Mouse (Mus musculus): ENCODE data around the gene Batf2.
"Not testable (repeated sequence)": the region's sequence is repeated elsewhere in the genome, so short reads cannot be mapped to it uniquely, and the experiment has no call there.

The Batf2 gene

GRCm38 (mm10) chr19:6130414-6131128 is 10.2 kb upstream of the Batf2 start:
- in situ Hi-C loops (cut with MboI; ENCODE audit: low sequenced_read_pairs): not testable (repeated sequence)

- in situ Hi-C loops (cut with MboI; ENCODE audit: low sequenced_read_pairs): no loop called here
These were observed 8.5 kb upstream of the Batf2 start for GRCm38 (mm10) chr19:6132171-6132827.

- in situ Hi-C loops (cut with MboI; ENCODE audit: low sequenced_read_pairs): not testable (repeated sequence)
These were observed 7.6 kb upstream of the Batf2 start for GRCm38 (mm10) chr19:6133197-6133596.

- in situ Hi-C loops (cut with MboI; ENCODE audit: low sequenced_read_pairs): no loop called here
These were observed 4.4 kb upstream of the Batf2 start for GRCm38 (mm10) chr19:6136397-6136796.

- in situ Hi-C loops (cut with MboI; ENCODE audit: low sequenced_read_pairs): no loop called here
These were observed 1.1 kb upstream of the Batf2 start for GRCm38 (mm10) chr19:6139701-6140100.

GRCm38 (mm10) chr19:6140374-6140677 is 457 bp upstream of the Batf2 start:
- in situ Hi-C loops (cut with MboI; ENCODE audit: low sequenced_read_pairs): no loop called here

- in situ Hi-C loops (cut with MboI; ENCODE audit: low sequenced_read_pairs): no loop called here
These were observed 589 bp downstream of the Batf2 start, which contains the start of gene Arl2 for GRCm38 (mm10) chr19:6141394-6141749. TSS of gene Arl2 (minus strand) at chr19:6141548.

GRCm38 (mm10) chr19:6144842-6145241 is 4.1 kb downstream of the Batf2 start:
- in situ Hi-C loops (cut with MboI; ENCODE audit: low sequenced_read_pairs): no loop called here

GRCm38 (mm10) chr19:6155174-6155573 is 14.4 kb downstream of the Batf2 start:
- in situ Hi-C loops (cut with MboI; ENCODE audit: low sequenced_read_pairs): no loop called here

GRCm38 (mm10) chr19:6156372-6156771 is 15.6 kb downstream of the Batf2 start:
- in situ Hi-C loops (cut with MboI; ENCODE audit: low sequenced_read_pairs): no loop called here

GRCm38 (mm10) chr19:6157220-6157619 is 16.4 kb downstream of the Batf2 start:
- in situ Hi-C loops (cut with MboI; ENCODE audit: low sequenced_read_pairs): no loop called here

- in situ Hi-C loops (cut with MboI; ENCODE audit: low sequenced_read_pairs): no loop called here
These were observed 23.2 kb downstream of the Batf2 start for GRCm38 (mm10) chr19:6163872-6164547.

- in situ Hi-C loops (cut with MboI; ENCODE audit: low sequenced_read_pairs): no loop called here
These were observed 26.0 kb downstream of the Batf2 start for GRCm38 (mm10) chr19:6166750-6167149.

- in situ Hi-C loops (cut with MboI; ENCODE audit: low sequenced_read_pairs): no loop called here
These were observed 30.4 kb downstream of the Batf2 start for GRCm38 (mm10) chr19:6171215-6171614.

- in situ Hi-C loops (cut with MboI; ENCODE audit: low sequenced_read_pairs): no loop called here
These were observed 34.0 kb downstream of the Batf2 start for GRCm38 (mm10) chr19:6174771-6175170.

GRCm38 (mm10) chr19:6178775-6179174 is 38.0 kb downstream of the Batf2 start:
- in situ Hi-C loops (cut with MboI; ENCODE audit: low sequenced_read_pairs): no loop called here

GRCm38 (mm10) chr19:6181629-6182028 is 40.8 kb downstream of the Batf2 start:
- in situ Hi-C loops (cut with MboI; ENCODE audit: low sequenced_read_pairs): no loop called here

- in situ Hi-C loops (cut with MboI; ENCODE audit: low sequenced_read_pairs): no loop called here
These were observed 41.8 kb downstream of the Batf2 start for GRCm38 (mm10) chr19:6182534-6182933.

GRCm38 (mm10) chr19:6184131-6184530 is 43.3 kb downstream of the Batf2 start, which contains the start of gene Majin:
TSS of gene Majin (plus strand) at chr19:6184388.
- in situ Hi-C loops (cut with MboI; ENCODE audit: low sequenced_read_pairs): no loop called here

- in situ Hi-C loops (cut with MboI; ENCODE audit: low sequenced_read_pairs): no loop called here
These were observed 63.5 kb downstream of the Batf2 start for GRCm38 (mm10) chr19:6204265-6204664.

- in situ Hi-C loops (cut with MboI; ENCODE audit: low sequenced_read_pairs): no loop called here
These were observed 65.9 kb downstream of the Batf2 start for GRCm38 (mm10) chr19:6206716-6207115.
